Mouse (Mus musculus) right cerebral cortex, adult 18-20 months (tissue): ENCODE measurements around the gene Prkca.

Source experiments
- DNase-seq: peaks from one replicate; pipeline ENCODE4 v3.0.0; 2022; ENCODE audit warnings: mixed read lengths

Gene Prkca

GRCm38 (mm10) chr11:108152591-108152990 is 191.1 kb downstream of the Prkca start:
- no peak for DNase-seq

- DNase-seq: peak; percentile 92
Observed at GRCm38 (mm10) chr11:108150410-108150809, 193.3 kb downstream of the Prkca start.

- no peak for DNase-seq
Observed at GRCm38 (mm10) chr11:108149187-108149586, 194.5 kb downstream of the Prkca start.

GRCm38 (mm10) chr11:108148491-108148890 is 195.2 kb downstream of the Prkca start:
- DNase-seq: no peak

- DNase-seq: no peak
Observed at GRCm38 (mm10) chr11:108145752-108146496, 197.8 kb downstream of the Prkca start.

- no peak for DNase-seq
Observed at GRCm38 (mm10) chr11:108145128-108145527, 198.6 kb downstream of the Prkca start.

- no peak for DNase-seq
Observed at GRCm38 (mm10) chr11:108143739-108144138, 200.0 kb downstream of the Prkca start.

GRCm38 (mm10) chr11:108140028-108140427 is 203.7 kb downstream of the Prkca start:
- DNase-seq: no peak

- DNase-seq: peak; percentile 83
Observed at GRCm38 (mm10) chr11:108136341-108136740, 207.4 kb downstream of the Prkca start.

- DNase-seq: no peak
Observed at GRCm38 (mm10) chr11:108135407-108136159, 208.1 kb downstream of the Prkca start.

- DNase-seq: no peak
Observed at GRCm38 (mm10) chr11:108128593-108128992, 215.1 kb downstream of the Prkca start.

GRCm38 (mm10) chr11:108127908-108128307 is 215.8 kb downstream of the Prkca start:
- DNase-seq: no peak

GRCm38 (mm10) chr11:108122486-108122885 is 221.2 kb downstream of the Prkca start:
- no peak for DNase-seq

- DNase-seq: no peak
Observed at GRCm38 (mm10) chr11:108120708-108121107, 223.0 kb downstream of the Prkca start.

GRCm38 (mm10) chr11:108119785-108120184 is 223.9 kb downstream of the Prkca start:
- no peak for DNase-seq

- DNase-seq: no peak
Observed at GRCm38 (mm10) chr11:108118814-108119213, 224.9 kb downstream of the Prkca start.

GRCm38 (mm10) chr11:108118221-108118620 is 225.5 kb downstream of the Prkca start:
- no peak for DNase-seq

GRCm38 (mm10) chr11:108117360-108118050 is 226.2 kb downstream of the Prkca start:
- DNase-seq: no peak

- no peak for DNase-seq
Observed at GRCm38 (mm10) chr11:108114091-108114490, 229.6 kb downstream of the Prkca start.

GRCm38 (mm10) chr11:108112437-108112836 is 231.3 kb downstream of the Prkca start:
- no peak for DNase-seq

- no peak for DNase-seq
Observed at GRCm38 (mm10) chr11:108104085-108104484, 239.6 kb downstream of the Prkca start.

- no peak for DNase-seq
Observed at GRCm38 (mm10) chr11:108101280-108101950, 242.3 kb downstream of the Prkca start.

- DNase-seq: no peak
Observed at GRCm38 (mm10) chr11:108098306-108098705, 245.4 kb downstream of the Prkca start.
